Mouse (Mus musculus): ENCODE data around the gene Lamb2. TPM values are rescaled to one million over a fixed set of nuclear protein-coding genes. Genes with fewer than 3 reads are reported as not detected.

Gene Lamb2
- 100 to 1,000 TPM; 107 to 134 TPM for total RNA-seq (2021)
- long read RNA-seq, experiment 1, full-length matches to known transcripts, result 29 of 60 reads
- long read RNA-seq, experiment 1, partial matches to known transcripts, result 20 of 60 reads
- long read RNA-seq, experiment 1, other reads (novel, unspliced or antisense), result 11 of 60 reads
- long read RNA-seq, experiment 2, full-length matches to known transcripts, result 13 of 97 reads
- long read RNA-seq, experiment 2, partial matches to known transcripts, result 70 of 97 reads
- long read RNA-seq, experiment 2, other reads (novel, unspliced or antisense), result 14 of 97 reads

GRCm38 (mm10) chr9:108479721-108480351 is at the start of gene Lamb2:
Lamb2 (plus strand) TSS chr9:108479736.
- DNase-seq (ENCODE audit: low spot score in 2 of 2), result peak in 1 of 2 experiments; percentile 43

DNA sequence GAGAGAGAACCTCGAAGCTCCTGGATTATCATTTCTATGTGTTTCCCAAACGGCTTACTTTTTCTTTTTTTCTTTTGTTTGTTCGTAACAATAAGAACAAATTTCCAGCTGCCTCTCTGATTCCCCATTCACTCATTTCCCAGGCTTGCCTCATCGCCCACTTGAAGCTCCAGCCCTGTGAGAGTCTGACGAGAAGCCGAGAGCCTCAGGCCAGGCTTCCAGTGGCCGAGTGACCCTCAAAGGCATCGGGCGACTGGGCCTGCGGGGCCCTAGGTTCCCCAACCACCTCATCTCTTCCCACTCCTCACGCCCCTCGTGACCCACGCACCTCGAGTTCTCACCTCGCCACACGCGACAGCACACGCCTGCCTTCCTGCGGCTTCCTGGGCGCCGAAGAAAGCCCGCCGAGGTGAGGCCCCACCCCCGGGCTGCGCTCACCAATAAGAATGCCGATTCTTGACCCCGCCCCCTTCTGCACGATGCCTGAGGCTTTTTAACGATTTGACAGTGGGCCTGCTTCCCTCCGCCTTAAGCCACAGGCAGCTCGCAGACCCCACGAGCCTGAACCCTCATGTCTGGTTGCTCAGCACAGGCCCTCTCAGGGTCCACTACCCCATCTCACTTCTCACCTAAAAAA is 48.0 kb upstream of the Lamb2 start:
- DNase-seq (ENCODE audit: low spot score in 2 of 2), result no peak

DNA sequence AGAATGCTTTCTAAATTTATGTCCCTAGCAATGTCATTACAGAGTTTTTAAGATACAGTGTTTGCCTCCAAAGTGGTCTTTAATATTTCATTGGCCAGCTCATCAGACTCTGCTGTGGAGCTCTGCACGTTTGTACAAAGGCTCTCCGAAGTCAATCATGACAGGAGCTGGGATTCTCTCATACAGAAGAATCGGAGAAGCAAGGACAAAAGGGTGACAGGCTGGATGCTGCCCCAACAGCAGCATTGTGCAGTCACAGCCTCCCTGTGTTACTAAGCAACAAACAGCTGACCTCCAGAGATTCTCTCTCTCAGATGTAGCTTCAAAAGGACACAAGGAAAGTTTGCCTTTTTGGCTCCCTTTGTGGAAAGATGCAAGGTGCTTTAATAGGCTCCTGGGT is 43.4 kb upstream of the Lamb2 start, which contains the start of gene BC048562:
Gene BC048562 (plus strand): TSS at position 301 of the 400 bp plus-strand sequence.
- no peak for DNase-seq (ENCODE audit: low spot score in 2 of 2)

DNA sequence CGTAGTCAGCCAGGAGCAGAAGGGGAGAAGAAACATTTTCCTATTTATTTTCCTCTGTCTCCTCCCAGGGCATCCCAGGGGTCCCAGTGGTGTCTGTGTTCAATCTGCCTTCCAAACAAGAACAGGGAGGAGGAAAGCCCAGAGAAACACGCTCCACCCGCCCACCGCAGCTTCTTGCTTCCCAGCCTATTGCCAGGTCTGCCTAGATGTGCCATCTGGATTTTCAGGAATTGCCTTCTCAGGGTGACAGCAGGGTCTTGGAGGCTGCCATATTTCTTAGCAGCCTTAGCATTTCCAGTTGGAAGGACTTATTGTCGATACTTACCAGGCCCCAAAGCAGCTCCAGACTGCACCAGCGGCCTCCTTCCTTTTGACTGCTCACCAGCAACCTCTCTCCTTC is 40.4 kb upstream of the Lamb2 start:
- no peak for DNase-seq (ENCODE audit: low spot score in 2 of 2)

GRCm38 (mm10) chr9:108440485-108440884 is 39.1 kb upstream of the Lamb2 start:
- no peak for DNase-seq (ENCODE audit: low spot score in 2 of 2)

DNA sequence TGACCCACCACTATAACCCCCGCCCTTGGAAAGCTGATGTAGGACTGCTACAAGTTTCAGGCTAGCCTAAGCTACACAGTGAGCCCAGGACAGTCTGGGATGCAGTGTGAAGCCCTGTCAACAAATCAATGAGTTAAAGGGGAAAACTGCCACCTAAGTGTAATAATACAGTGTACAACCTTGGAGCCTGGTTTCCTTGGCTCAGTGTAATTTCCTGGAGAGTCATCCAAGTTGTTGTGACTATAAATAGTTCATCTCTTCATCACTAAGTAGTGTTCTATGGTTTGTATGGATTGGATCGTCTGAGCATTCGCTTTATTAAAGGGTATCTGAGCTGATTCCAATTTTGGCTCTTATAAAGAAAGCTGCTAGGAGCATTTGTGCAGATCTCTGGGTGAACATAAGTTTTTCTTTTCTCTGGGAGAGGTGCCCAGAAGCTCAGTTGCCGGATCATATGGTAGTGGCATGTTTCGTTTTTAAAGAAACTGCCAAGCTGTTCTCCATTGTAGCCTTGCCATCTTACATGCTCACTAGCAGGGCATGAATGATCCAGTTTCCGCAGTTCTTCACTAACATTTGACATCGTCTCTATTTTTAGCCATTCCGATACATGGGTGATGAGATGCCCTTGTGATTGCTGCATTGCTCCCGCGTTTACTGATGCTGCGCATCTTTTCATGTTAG is 38.2 kb upstream of the Lamb2 start:
- DNase-seq (ENCODE audit: low spot score in 2 of 2), result no peak

DNA sequence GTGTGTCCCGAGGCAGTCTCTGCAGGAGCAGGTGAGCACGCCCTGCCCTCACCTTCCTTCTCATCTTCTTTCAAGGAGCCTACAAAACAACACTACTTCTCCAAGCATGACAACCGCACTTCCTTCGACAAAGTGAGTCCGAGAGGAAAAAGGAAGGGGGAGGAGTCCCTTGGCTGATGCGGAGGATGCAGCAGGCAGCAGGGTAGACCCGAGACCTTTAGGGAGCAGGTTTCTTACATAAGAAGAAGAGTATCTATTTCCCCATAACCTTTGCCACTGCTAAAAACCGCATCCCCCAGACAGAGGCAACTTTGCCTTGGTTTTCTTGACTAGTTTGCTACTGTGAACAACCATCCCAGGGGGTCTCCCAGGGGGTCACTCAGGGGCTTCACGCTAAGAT is 34.4 kb upstream of the Lamb2 start:
- no peak for DNase-seq (ENCODE audit: low spot score in 2 of 2)

DNA sequence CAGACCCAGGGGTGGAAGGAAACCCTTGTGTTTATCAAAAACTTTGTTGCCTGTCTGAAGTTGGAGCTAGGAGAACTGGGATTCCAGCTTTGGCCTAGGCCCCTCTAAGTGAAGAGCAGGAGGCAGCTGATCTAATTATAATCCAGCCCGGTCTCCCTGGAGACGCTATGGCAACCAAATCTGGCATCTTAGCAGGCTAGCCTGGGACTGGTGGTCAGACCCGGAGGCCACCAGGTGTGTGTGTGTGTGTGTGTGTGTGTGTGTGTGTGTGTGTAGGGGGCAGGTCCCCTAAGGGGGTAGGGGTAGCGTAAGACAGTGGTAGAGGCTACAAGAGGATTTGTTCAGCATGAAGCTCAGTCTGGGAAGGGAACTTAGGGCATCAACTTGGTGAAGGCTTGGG is 29.7 kb upstream of the Lamb2 start:
- DNase-seq (ENCODE audit: low spot score in 2 of 2), result no peak

DNA sequence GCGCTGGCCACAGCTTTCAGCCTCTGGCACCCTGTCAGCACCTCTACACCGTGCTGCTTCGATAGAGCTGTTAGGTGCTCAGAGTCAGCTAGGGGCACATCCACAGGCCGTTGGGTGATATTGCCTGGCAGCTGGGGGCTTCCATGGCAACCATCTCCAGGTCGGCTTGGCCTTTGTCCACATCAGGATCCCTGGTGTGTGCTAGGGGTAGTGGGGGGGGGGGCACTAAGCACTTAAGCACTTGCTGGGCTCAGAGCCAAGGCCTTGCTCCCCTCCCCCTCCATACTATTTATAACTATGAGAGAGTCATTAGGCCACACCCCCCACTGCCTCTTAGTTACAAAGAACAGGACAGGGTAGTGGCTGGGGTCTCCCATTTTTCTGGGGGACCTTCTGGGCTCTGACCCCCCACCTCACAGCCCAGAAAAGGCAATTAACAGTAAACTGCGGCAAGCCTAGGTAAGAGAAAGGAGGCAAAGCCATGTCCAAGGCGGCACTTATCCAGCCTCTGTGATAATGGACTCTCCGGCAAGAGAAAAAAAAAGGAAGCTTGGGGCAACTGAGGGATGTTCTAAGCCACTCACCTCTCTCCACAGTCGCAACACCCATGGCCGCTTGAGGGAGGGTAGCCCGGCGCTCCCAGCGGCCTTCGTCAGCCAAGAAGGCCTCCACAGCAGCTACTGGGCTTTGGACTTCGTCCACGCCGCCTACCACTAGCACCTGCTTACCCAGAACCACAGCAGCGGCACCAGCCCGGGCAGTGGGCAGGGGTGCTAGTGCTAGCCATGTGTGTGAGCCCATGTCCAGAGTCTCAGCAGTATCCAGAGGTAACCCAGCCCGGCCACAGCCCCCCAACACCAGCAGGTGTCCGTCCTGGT is 29.0 kb upstream of the Lamb2 start:
- DNase-seq (ENCODE audit: low spot score in 2 of 2), result no peak

DNA sequence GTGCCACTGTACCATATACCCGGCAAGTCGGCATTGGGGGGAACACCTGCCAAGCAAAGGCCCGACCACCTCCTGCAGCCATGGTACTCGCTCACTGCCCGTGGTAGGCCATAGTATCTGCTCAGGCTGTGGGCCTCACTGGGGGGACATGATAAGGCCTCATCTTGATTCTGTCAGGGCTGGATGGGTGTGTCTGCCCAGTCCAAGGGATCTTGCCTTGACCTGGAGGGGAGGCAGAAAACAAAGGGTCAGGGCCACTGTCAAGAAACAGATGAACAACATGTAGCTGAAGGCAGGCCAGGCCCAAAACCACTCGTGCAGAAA is 28.4 kb upstream of the Lamb2 start:
- DNase-seq (ENCODE audit: low spot score in 2 of 2), result no peak

- DNase-seq (ENCODE audit: low spot score in 2 of 2), result no peak
These were observed 27.9 kb upstream of the Lamb2 start for GRCm38 (mm10) chr9:108451519-108452160.

DNA sequence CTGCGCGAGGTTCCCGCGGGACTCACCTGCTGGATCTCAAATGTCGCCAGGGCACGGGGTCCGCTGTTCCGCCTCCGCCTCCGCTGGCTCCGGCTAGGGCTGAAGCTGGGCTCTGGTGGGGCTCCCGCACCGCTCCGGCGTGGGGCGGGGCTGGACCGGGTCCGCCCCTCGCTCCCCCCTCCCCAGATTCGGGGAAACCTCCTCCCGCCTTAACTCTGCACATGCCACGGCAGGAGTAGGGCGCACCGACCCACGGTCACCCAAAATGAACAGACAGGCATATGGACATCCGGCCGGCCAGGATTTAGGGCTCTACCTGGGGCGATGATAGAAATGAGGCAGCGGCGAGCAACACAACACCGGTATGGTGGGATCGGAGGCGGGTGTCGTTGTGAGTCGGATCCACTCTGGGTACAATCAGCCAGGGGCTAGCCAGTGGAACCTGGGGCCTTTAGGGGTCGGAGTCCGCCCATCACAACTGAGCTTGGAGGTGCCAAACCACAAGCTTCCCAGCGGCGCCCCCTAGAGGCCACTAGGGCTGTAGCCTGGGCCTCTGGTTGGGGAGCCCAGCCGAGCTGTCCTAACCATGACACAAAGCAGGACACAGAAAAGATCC is 27.1 kb upstream of the Lamb2 start:
- DNase-seq (ENCODE audit: low spot score in 2 of 2), result peak; percentile 88 to 89

DNA sequence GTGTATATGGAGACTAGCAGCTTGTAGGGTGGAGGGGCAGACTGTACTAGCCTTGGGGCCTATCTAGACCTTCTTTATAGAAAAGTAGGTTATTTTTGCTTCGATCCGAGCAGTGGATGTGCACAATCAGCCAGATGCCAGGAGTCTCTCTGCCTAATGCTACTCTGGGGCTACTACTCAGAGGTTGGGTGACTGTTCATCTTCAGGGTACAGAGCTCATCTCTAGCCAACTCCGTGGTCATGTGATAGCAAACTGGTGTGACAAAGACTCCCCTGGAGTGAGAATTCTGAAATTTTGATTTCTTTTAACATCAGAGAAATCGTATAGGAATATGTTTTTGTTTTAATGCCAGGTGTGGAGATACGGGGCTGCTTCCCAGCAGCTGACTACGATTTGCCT is 26.6 kb upstream of the Lamb2 start:
- DNase-seq (ENCODE audit: low spot score in 2 of 2), result no peak

DNA sequence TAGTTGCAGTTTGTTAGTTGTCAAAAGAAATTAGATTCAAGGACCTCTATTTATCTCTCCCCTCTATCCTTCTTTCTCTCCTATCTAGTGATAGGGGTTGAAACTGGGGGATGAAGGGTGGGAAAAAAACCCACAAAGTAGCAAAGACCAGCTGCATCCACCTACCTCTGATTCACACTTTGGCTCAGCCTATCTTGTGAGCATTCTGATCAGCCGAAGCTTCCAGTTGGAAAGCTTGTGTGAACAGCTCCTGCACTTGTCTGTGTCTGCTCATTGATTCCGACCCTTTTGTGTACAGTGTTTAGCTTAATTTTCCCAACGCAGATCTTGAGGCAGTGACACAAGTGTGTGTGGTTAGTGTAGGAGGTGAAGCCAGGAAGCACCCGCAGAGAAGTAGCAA is 26.1 kb upstream of the Lamb2 start:
- no peak for DNase-seq (ENCODE audit: low spot score in 2 of 2)

GRCm38 (mm10) chr9:108454429-108454828 is 25.1 kb upstream of the Lamb2 start:
- no peak for DNase-seq (ENCODE audit: low spot score in 2 of 2)

- no peak for DNase-seq (ENCODE audit: low spot score in 2 of 2)
These were observed 23.6 kb upstream of the Lamb2 start for GRCm38 (mm10) chr9:108455747-108456571.

DNA sequence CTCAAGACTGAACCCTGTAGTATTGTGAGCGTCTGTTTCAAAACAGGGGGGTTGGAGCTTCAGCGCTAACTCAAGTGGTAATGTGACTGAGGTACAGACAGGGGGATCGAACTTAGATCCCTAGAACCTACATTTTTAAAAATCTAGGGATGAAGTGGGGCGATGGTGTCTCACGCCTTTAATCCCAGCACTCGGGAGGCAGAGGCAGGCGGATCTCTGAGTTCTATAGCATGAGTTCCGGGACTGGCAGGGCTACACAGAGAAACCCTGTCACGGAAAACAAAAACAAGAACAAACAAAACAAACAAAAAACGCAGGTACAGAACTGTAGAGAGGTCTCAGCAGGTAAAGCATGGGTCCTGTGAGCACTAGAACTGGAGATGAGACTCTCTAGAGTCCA is 22.6 kb upstream of the Lamb2 start:
- DNase-seq (ENCODE audit: low spot score in 2 of 2), result no peak

DNA sequence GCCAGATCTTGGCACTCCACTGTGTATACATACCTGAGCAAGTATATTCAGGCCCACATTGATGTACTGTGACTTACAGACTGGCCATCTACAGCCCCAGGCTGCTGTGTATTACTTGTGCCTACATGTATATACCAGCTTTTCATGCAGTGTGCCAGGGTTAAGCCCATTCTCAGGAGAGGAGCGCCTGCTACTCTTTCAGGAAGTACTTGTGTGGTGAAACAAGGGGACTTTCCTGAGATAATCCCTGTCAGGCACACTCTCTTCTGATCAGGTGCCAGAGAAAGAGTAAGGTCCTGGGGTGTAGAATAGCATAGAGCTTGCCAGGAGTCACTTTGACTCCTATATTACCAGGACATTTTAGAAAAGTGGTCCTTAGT is 19.6 kb upstream of the Lamb2 start:
- DNase-seq (ENCODE audit: low spot score in 2 of 2), result no peak
